Mouse (Mus musculus): Measurements from ENCODE around the gene Uimc1.

Uimc1 gene

GRCm38 (mm10) chr13:55040016-55040415, 60.1 kb downstream of the Uimc1 start:
- no peak for DNase-seq (ENCODE audit: low spot score)

- DNase-seq (ENCODE audit: low spot score) = no peak
Measured at GRCm38 (mm10) chr13:55024215-55024614, 75.9 kb downstream of the Uimc1 start.

- DNase-seq (ENCODE audit: low spot score) = no peak
Measured at GRCm38 (mm10) chr13:55022715-55023114, 77.4 kb downstream of the Uimc1 start.

- no peak for DNase-seq (ENCODE audit: low spot score)
Measured at GRCm38 (mm10) chr13:55022256-55022655, 77.8 kb downstream of the Uimc1 start.

- no peak for DNase-seq (ENCODE audit: low spot score)
Measured at GRCm38 (mm10) chr13:55021194-55021779, 78.8 kb downstream of the Uimc1 start, which contains the start of gene Hk3. Hk3 (minus strand) TSS chr13:55021385.

GRCm38 (mm10) chr13:55020051-55020450, 80.0 kb downstream of the Uimc1 start:
- DNase-seq (ENCODE audit: low spot score) = no peak

GRCm38 (mm10) chr13:55019181-55019580, 80.9 kb downstream of the Uimc1 start:
- no peak for DNase-seq (ENCODE audit: low spot score)

GRCm38 (mm10) chr13:55018700-55019099, 81.4 kb downstream of the Uimc1 start:
- DNase-seq (ENCODE audit: low spot score) = no peak

- no peak for DNase-seq (ENCODE audit: low spot score)
Measured at GRCm38 (mm10) chr13:55017898-55018599, 82.1 kb downstream of the Uimc1 start.

- DNase-seq (ENCODE audit: low spot score) = no peak
Measured at GRCm38 (mm10) chr13:55017154-55017897, 82.8 kb downstream of the Uimc1 start.

GRCm38 (mm10) chr13:55014451-55014850, 85.6 kb downstream of the Uimc1 start:
- no peak for DNase-seq (ENCODE audit: low spot score)

GRCm38 (mm10) chr13:55013702-55014344, 86.3 kb downstream of the Uimc1 start:
- DNase-seq (ENCODE audit: low spot score) = no peak

- no peak for DNase-seq (ENCODE audit: low spot score)
Measured at GRCm38 (mm10) chr13:55011981-55012478, 88.1 kb downstream of the Uimc1 start.

- DNase-seq (ENCODE audit: low spot score) = no peak
Measured at GRCm38 (mm10) chr13:55011103-55011502, 89.0 kb downstream of the Uimc1 start.

- DNase-seq (ENCODE audit: low spot score) = no peak
Measured at GRCm38 (mm10) chr13:55008589-55008988, 91.5 kb downstream of the Uimc1 start.

GRCm38 (mm10) chr13:55006415-55006742, 93.7 kb downstream of the Uimc1 start:
- DNase-seq (ENCODE audit: low spot score) = no peak

- no peak for DNase-seq (ENCODE audit: low spot score)
Measured at GRCm38 (mm10) chr13:55005691-55006414, 94.2 kb downstream of the Uimc1 start.

- DNase-seq (ENCODE audit: low spot score) = no peak
Measured at GRCm38 (mm10) chr13:55004646-55005045, 95.5 kb downstream of the Uimc1 start.

GRCm38 (mm10) chr13:55002090-55002489, 98.0 kb downstream of the Uimc1 start:
- DNase-seq (ENCODE audit: low spot score) = no peak

GRCm38 (mm10) chr13:55000433-55000832, 99.7 kb downstream of the Uimc1 start:
- no peak for DNase-seq (ENCODE audit: low spot score)

GRCm38 (mm10) chr13:54997568-54997967, 102.5 kb downstream of the Uimc1 start:
- no peak for DNase-seq (ENCODE audit: low spot score)

GRCm38 (mm10) chr13:54995161-54995560, 104.9 kb downstream of the Uimc1 start:
- no peak for DNase-seq (ENCODE audit: low spot score)
